Mouse (Mus musculus) liver, adult 2 months (tissue): ENCODE measurements around the gene Map2k1.

Experiments
- CTCF ChIP-seq: fragments of 200-500 bp; IDR thresholded peaks from 2 replicates; pipeline ENCODE4 v1.5.1; 2011; ENCODE audit warnings: low read depth, low read length, control low read depth
- POLR2A ChIP-seq: fragments of 200-500 bp; IDR thresholded peaks from 2 replicates; pipeline ENCODE4 v1.6.1; 2011; ENCODE audit warnings: low read length, control low read depth; ENCODE audit not compliant: insufficient read depth; ENCODE audit errors: extremely low read depth

- TF ChIP-seq POLR2A: no peak
- no peak for TF ChIP-seq CTCF
These were observed 13.8 kb upstream of the Map2k1 start for GRCm38 (mm10) chr9:64267231-64267630.
